ENCODE assay signal across 12 mouse cellular contexts in genomic region chr5:115976446-115976845, GRCm38 (mm10).
"Had no signal": no experiment of that assay in that cellular context is flagged by ENCODE, and none has a peak within 500 bp of the region (broad histone marks: within the 10 kb centered on the region; RNA-seq: fewer than 3 reads in every experiment).

No protein-coding gene starts in this region.

- H3K36me3 ChIP-seq: midbrain, embryonic 15.5 days had no signal

- H3K4me1 ChIP-seq: neural tube, embryonic 12.5 days had no signal

- H3K27me3 ChIP-seq: hindbrain, embryonic 12.5 days; limb, embryonic 12.5 days; midbrain, embryonic 15.5 days; neural tube, embryonic 12.5 days had no signal

- H3K27ac ChIP-seq: hindbrain, embryonic 12.5 days; layer of hippocampus, adult 2 months; liver, embryonic 14.5 days; midbrain, embryonic 15.5 days; neural tube, embryonic 12.5 days had no signal

- H3K9me3 ChIP-seq: hindbrain, embryonic 12.5 days; limb, embryonic 12.5 days; midbrain, embryonic 15.5 days; neural tube, embryonic 12.5 days had no signal

- DNase-seq: kidney, postnatal 25 days; lung, postnatal 36 days; thymus, adult 18-20 months; thymus, postnatal 14 days had no signal

- H3K9ac ChIP-seq: hindbrain, embryonic 12.5 days; limb, embryonic 12.5 days; liver, embryonic 14.5 days; midbrain, embryonic 15.5 days; neural tube, embryonic 12.5 days had no signal

- H3K4me3 ChIP-seq: hindbrain, embryonic 12.5 days; layer of hippocampus, adult 2 months; limb, embryonic 12.5 days; midbrain, embryonic 15.5 days; neural tube, embryonic 12.5 days had no signal

- H3K4me2 ChIP-seq: hindbrain, embryonic 12.5 days; limb, embryonic 12.5 days; midbrain, embryonic 15.5 days; neural tube, embryonic 12.5 days had no signal

- ATAC-seq: hindbrain, embryonic 16.5 days; inflammation-experienced regulatory T-cells, adult 6 months; midbrain, embryonic 15.5 days had no signal
